Mouse (Mus musculus) kidney, adult 2 months (tissue): Measurements from ENCODE around the gene Pomt1.

ENCODE experiments used
- CTCF ChIP-seq: fragments of 200-500 bp; conservative IDR thresholded peaks from 2 replicates; pipeline ENCODE4 v1.5.1; 2011; ENCODE audit warnings: low read depth, mild to moderate bottlenecking, control low read depth, low read length, moderate library complexity, mixed read lengths; ENCODE audit not compliant: insufficient read depth, insufficient read length
- POLR2A ChIP-seq: fragments of 200-500 bp; IDR thresholded peaks from one replicate; pipeline ENCODE4 v1.6.1; 2011; ENCODE audit warnings: low read depth, low read length, control low read depth

GRCm38 (mm10) chr2:32218541-32219334 is 17.7 kb upstream of the Pomt1 start:
- TF ChIP-seq CTCF (no peak), POLR2A (no peak)
